Mouse (Mus musculus) G1E (cell line): ENCODE measurements around the gene Art5. TPM values are rescaled to one million over a fixed set of nuclear protein-coding genes. Genes with fewer than 3 reads are reported as not detected.

Experiments
- ATAC-seq: 2 replicates; pipeline ENCODE4 v1.8.0; 2016; ENCODE audit warnings: mild to moderate bottlenecking; ENCODE audit not compliant: insufficient number of reproducible peaks, poor library complexity, low FRiP score, severe bottlenecking; ENCODE audit errors: extremely low read depth
- DNase-seq: peaks from one replicate; pipeline ENCODE4 v3.0.0; 2012; ENCODE audit warnings: low spot score
- H3K27me3 ChIP-seq: 2 replicates; pipeline ENCODE4 v1.6.1; 2012; ENCODE audit warnings: mild to moderate bottlenecking, low read length, inconsistent platforms; ENCODE audit not compliant: insufficient read depth
- H3K36me3 ChIP-seq: replicated peaks from 2 replicates; pipeline ENCODE3; 2012; ENCODE audit warnings: mild to moderate bottlenecking, inconsistent platforms
- H3K4me1 ChIP-seq: 2 replicates; pipeline ENCODE4 v1.6.1; 2012; ENCODE audit warnings: low read depth, low read length, inconsistent platforms, mixed read lengths; ENCODE audit not compliant: insufficient read depth
- H3K4me3 ChIP-seq: 2 replicates; pipeline ENCODE4 v1.5.1; 2012; ENCODE audit warnings: low read depth, mild to moderate bottlenecking, inconsistent platforms, low read length, moderate library complexity, mixed read lengths
- H3K9me3 ChIP-seq: replicated peaks from 2 replicates; pipeline ENCODE4 v1.6.1; 2012; ENCODE audit warnings: inconsistent platforms
- CTCF ChIP-seq: IDR thresholded peaks from 2 replicates; pipeline ENCODE4 v1.5.1; 2012; ENCODE audit warnings: low read depth, low read length, inconsistent platforms, mixed read lengths
- GATA1 ChIP-seq: IDR thresholded peaks from 2 replicates; pipeline ENCODE4 v1.6.1; 2012; ENCODE audit warnings: borderline replicate concordance, low read length, inconsistent platforms, mixed read lengths
- GATA2 ChIP-seq: IDR thresholded peaks from 2 replicates; pipeline ENCODE4 v1.6.1; 2012; ENCODE audit warnings: low read depth, low read length, inconsistent platforms, borderline replicate concordance
- POLR2AphosphoS5 ChIP-seq: IDR thresholded peaks from 2 replicates; pipeline ENCODE4 v1.6.1; 2012; ENCODE audit warnings: low read depth, low read length, inconsistent platforms; ENCODE audit not compliant: insufficient replicate concordance
- TAL1 ChIP-seq: conservative IDR thresholded peaks from 2 replicates; pipeline ENCODE4 v1.6.1; 2012; ENCODE audit warnings: low read depth, low read length, inconsistent platforms, mixed read lengths
- polyA plus RNA-seq: library from polyadenylated mRNA; stranded (reverse); fragments of >175 nt; gene quantifications from 2 replicates; pipeline ENCODE4 v1.2.3, GENCODE M21; 2012
- total RNA-seq, 2 experiments: library from RNA; stranded (forward) in 1 of 2; stranded (reverse) in 1 of 2; fragments of 200-1000 nt in 1 of 2; fragments of >200 nt in 1 of 2; fragmentation: Nextera tagmentation in 1 of 2; gene quantifications; 2 replicates each; pipeline ENCODE4 v1.2.3; 2014 to 2017

Art5 gene
- total and polyA plus RNA-seq, 3 experiments: 0.16 TPM; not detected in 2

DNA sequence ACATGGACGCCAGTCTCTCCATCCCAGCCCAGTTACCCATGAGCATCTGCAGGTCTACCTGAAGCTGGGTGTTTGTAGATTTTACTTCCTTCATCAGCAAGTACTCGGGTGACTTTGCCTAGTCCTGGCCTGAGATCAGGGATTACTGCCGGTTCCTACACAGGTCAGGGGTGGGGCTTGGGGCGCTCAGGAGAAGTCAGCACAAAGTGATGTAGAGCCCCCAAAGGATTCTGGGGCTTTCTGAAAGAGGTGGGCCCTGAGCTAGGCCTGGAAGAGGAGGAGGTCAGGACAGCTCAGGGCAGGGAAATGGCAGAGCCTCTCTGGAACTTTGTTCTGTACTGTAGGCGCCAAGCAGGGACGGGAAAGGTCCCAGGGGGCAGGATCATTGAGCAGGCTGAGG lies 6.6 kb downstream of the Art5 start:
- no peak for ATAC-seq
- Histone ChIP-seq H3K4me1 (peaks cover 23% of the 10 kb centered on the region), H3K4me3 (no peak overlapping the region), H3K36me3 (no peaks in the 10 kb centered on the region), H3K27me3 (peaks cover 70% of the 10 kb centered on the region), H3K9me3 (no peaks in the 10 kb centered on the region)
- TF ChIP-seq GATA2: no peak
- no peak for TF ChIP-seq CTCF
- no peak for TF ChIP-seq POLR2AphosphoS5
- no peak for TF ChIP-seq GATA1
- no peak for TF ChIP-seq TAL1
- DNase-seq: no peak

DNA sequence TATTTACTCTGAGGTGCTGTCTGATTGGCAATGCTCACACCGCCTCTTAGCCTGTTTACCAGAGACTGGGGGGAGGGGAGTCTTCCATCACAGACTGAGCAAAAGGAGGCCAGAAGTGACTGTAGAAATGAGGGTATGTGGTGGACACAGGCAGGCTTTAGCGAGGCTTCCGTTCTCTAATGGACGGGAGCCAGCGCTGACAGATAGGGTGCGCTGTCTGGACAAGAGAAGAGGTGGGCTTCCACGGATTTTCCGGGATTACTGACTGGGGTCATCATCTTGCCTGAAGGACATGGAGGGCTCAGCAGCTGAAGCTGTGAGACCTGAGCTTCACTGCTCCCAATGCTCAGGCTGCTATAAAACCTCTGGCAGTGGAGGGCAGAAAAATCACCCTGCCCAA lies 7.0 kb downstream of the Art5 start:
- TF ChIP-seq GATA2 (no peak), GATA1 (no peak), POLR2AphosphoS5 (no peak), TAL1 (no peak), CTCF (no peak)
- Histone ChIP-seq H3K4me3 (no peak overlapping the region), H3K36me3 (no peaks in the 10 kb centered on the region), H3K4me1 (peaks cover 23% of the 10 kb centered on the region), H3K9me3 (no peaks in the 10 kb centered on the region), H3K27me3 (peaks cover 73% of the 10 kb centered on the region)
- no peak for DNase-seq
- no peak for ATAC-seq

DNA sequence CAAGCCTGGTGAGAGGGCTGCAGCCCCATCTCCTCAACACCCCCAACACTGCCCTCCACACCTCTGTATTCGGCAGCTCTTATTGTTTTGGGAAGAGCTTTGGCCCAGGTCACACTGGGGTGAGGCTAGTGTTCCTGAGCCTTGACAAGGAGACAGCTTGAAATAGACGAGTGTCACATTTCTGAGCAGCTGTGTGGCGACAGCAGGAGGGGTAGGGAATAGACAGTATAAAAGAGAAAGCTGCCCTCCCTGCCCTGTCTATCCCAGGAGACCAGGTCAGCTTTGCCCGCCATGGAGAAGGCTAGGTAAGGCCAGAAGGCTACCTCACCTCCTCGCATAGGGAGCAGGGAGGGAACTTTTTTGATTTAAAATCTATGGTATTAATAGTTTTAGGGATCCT lies 7.8 kb downstream of the Art5 start, which contains the start of gene Art1:
Gene Art1, plus strand, starts transcription at position 257 of the 400 bp plus-strand sequence.
- H3K4me1 ChIP-seq: peaks cover 23% of the 10 kb centered on the region
- H3K9me3 ChIP-seq: no peaks in the 10 kb centered on the region
- H3K36me3 ChIP-seq: no peaks in the 10 kb centered on the region
- ATAC-seq: no peak
- no peak for TF ChIP-seq TAL1
- TF ChIP-seq CTCF: no peak
- TF ChIP-seq POLR2AphosphoS5: no peak
- TF ChIP-seq GATA1: no peak
- TF ChIP-seq GATA2: no peak
- H3K4me3 ChIP-seq: no peak within 1 kb of the TSS
- DNase-seq: no peak
- peaks cover 73% of the 10 kb centered on the region for H3K27me3 ChIP-seq

DNA sequence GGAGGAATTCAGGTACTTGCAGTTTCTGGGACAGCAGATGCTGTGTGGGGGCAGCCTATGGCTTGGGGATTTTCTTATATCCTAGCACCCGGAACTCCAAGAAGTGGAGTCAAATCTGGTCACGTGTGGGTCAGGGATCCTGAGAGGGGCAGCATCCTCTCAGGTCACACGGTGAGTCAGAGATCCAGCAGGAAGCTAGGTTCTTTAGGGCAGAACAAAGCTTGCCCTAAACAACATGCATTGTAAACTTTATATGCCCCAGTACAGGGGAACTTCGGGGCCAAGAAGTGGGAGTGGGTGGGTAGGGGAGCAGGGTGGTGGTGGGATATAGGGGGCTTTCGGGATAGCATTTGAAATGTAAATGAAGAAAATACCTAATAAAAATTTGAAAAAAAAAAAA lies 8.4 kb downstream of the Art5 start:
- ATAC-seq: no peak
- Histone ChIP-seq H3K27me3 (peaks cover 71% of the 10 kb centered on the region), H3K4me3 (no peak overlapping the region)

DNA sequence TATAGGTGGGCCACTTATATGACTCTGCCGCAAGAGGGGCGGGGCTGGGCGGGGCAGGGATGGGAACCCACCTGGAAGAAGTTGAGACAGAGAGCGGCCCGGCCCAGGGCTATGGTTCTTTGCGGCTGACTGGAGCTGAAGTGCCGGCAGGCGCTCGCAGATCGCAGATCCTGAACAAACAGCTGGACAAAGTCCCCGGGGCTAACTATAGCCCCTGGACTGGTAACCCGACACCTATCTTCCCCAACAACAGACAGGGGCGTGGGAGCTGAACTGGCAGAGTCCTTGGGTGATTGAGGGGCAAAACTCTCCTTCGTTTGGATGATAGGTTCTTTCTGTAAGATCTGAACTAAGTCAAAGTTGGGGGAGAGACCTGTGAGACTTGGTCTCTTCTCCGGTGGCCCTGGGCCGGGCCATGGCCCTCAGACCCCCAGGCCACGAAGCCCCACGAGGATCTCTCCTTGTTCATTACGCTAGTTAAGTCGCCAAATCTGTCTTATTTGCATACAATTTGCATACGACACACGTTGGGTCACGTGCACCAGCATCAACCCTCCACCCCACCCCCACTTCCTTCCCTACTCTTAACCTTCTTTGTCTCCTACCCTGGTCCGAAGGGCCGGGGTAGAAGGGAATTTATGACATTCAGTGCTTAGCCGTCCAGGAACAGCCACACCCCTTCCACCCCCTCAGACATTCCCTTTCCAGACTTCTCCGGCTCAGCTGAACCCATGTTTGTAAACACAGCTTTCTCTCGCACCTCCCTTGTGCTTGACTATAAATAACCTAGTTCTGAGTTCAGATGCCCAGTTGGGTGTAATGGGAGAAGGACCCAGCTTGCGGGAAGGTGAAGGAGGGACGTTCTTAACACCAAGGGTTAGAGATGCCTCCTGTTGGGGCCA lies 9.3 kb downstream of the Art5 start:
- no peaks in the 10 kb centered on the region for H3K9me3 ChIP-seq
- no peak for TF ChIP-seq POLR2AphosphoS5
- no peak for TF ChIP-seq GATA1
- no peak for TF ChIP-seq TAL1
- TF ChIP-seq CTCF: no peak
- no peak for TF ChIP-seq GATA2
- H3K4me1 ChIP-seq: peaks cover 26% of the 10 kb centered on the region
- H3K36me3 ChIP-seq: no peaks in the 10 kb centered on the region
- no peak overlapping the region for H3K4me3 ChIP-seq
- DNase-seq: no peak
- ATAC-seq: no peak
- peaks cover 72% of the 10 kb centered on the region for H3K27me3 ChIP-seq

More for the DNA sequence above, 8.4 kb downstream of the Art5 start:
- TF ChIP-seq POLR2AphosphoS5 (no peak), GATA1 (no peak), GATA2 (no peak), TAL1 (no peak), CTCF (no peak)
- DNase-seq: no peak
- H3K36me3 ChIP-seq: no peaks in the 10 kb centered on the region
- H3K9me3 ChIP-seq: no peaks in the 10 kb centered on the region
- peaks cover 23% of the 10 kb centered on the region for H3K4me1 ChIP-seq

DNA sequence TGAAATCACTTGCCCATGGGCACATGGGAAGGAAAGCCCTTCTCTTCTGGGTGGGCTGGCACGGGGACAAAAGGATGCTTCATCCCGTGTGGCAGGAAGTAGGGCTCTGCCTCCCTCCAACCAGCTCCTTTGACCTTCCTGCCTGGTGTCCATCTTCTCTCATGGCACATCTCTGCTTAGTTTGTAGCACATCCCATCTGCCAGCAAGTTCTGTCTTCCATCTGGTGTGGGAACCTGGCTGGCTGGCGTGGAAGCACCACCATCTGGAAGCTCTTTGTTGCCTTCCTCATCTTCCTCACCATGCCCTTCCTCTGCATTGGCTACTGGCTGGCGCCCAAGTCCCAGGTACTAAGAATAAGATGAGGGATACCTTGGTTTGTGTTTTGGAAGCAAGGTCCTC lies 22.0 kb downstream of the Art5 start:
- DNase-seq: no peak
- Histone ChIP-seq H3K4me1 (no peaks in the 10 kb centered on the region), H3K4me3 (no peak overlapping the region), H3K27me3 (peaks cover 14% of the 10 kb centered on the region), H3K36me3 (peaks cover 33% of the 10 kb centered on the region), H3K9me3 (no peaks in the 10 kb centered on the region)
- TF ChIP-seq GATA2 (no peak), TAL1 (no peak), GATA1 (no peak), POLR2AphosphoS5 (no peak), CTCF (no peak)
- no peak for ATAC-seq
